8 mouse cellular contexts compared by ENCODE assay signal in the genomic region with DNA sequence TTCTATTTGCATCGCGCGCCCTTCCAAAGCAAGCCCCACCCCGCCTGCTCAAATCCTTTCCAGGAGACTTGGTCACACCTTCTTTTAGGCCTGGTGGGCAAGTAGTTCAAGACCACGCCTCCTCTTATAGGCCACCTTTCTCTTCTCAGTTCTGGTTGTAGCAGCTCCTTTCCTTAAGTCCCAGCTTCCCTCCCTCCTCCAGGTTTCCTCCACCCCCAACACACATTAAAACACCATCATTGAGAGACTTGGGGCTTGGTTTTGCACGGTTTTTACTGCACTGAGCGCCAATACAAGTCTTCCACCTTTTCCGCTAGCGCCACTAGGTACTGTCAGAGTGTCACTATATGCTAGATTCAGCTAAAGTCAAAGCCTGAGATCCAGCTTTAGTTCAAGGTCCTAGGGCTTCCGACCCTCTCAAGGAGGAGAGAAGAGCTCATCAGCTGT. TPM values are rescaled to one million over a fixed set of nuclear protein-coding genes. Genes with fewer than 3 reads are reported as not detected.
DNase-seq lines count a peak whose midpoint lies in the region; ATAC-seq and TF ChIP-seq lines count a peak whose summit lies in the region.

No protein-coding gene starts in this region.

- H3K27me3 ChIP-seq in heart, embryonic 16.5 days (ENCODE audit: control insufficient read depth, insufficient read depth, low read length), result peaks cover 20% of the 10 kb centered on the region
- no peaks in the 10 kb centered on the region for H3K27me3 ChIP-seq in G1E (ENCODE audit: insufficient read depth, low read length)
- peaks cover 19% of the 10 kb centered on the region for H3K27me3 ChIP-seq in forebrain, postnatal 0 days (ENCODE audit: insufficient read depth, low read length)
- peaks cover 20% of the 10 kb centered on the region for H3K27me3 ChIP-seq in liver, postnatal 0 days (ENCODE audit: insufficient read depth, low read length)

- no peak for ATAC-seq in heart, embryonic 16.5 days (replicated peaks; ENCODE audit: extremely low read depth, insufficient read depth, low FRiP score)
- no peak for ATAC-seq in G1E (ENCODE audit: extremely low read depth, insufficient number of reproducible peaks, low FRiP score, poor library complexity, severe bottlenecking)
- ATAC-seq in forebrain, postnatal 0 days, result no peak
- no peak for ATAC-seq in liver, postnatal 0 days

- TF ChIP-seq CTCF in G1E (IDR thresholded peaks at IDR 0.05; ENCODE audit: low read depth, low read length), result no peak
- TF ChIP-seq CTCF in forebrain, postnatal 0 days (IDR thresholded peaks at IDR 0.05; ENCODE audit: low read depth), result no peak
- TF ChIP-seq CTCF in liver, postnatal 0 days (IDR thresholded peaks at IDR 0.05; ENCODE audit: low read depth), result no peak

- no peaks in the 10 kb centered on the region for H3K9me3 ChIP-seq in heart, embryonic 16.5 days (replicated peaks; ENCODE audit: control insufficient read depth, low read length)
- no peaks in the 10 kb centered on the region for H3K9me3 ChIP-seq in G1E (replicated peaks)
- H3K9me3 ChIP-seq in forebrain, postnatal 0 days (ENCODE audit: low read length), result no peaks in the 10 kb centered on the region
- no peaks in the 10 kb centered on the region for H3K9me3 ChIP-seq in liver, postnatal 0 days (ENCODE audit: low read length)

- DNase-seq in heart, postnatal 36 days, result no peak
- no peak for DNase-seq in G1E (ENCODE audit: low spot score)
- no peak for DNase-seq in forebrain, postnatal 0 days
- DNase-seq in liver, postnatal 0 days, result no peak
- DNase-seq in gastrocnemius, postnatal 4 days (ENCODE audit: low spot score in 2 of 2), result no peak
- DNase-seq in embryo, embryonic 9.5 days (ENCODE audit: extremely low spot score), result no peak
- DNase-seq in thymus, postnatal 0 days (ENCODE audit: low spot score), result no peak

- H3K4me2 ChIP-seq in heart, embryonic 16.5 days (ENCODE audit: low read depth, low read length), result peak overlapping the region; percentile 99
- peak overlapping the region; percentile 98 for H3K4me2 ChIP-seq in forebrain, postnatal 0 days (ENCODE audit: low read depth)
- peak overlapping the region; percentile 93 for H3K4me2 ChIP-seq in liver, postnatal 0 days (ENCODE audit: low read depth, low read length)

- peak overlapping the region; percentile 73 for H3K9ac ChIP-seq in heart, embryonic 16.5 days (ENCODE audit: low read length)
- no peak overlapping the region; the same call in 1 of the 2 replicates for H3K9ac ChIP-seq in forebrain, postnatal 0 days
- no peak overlapping the region for H3K9ac ChIP-seq in liver, postnatal 0 days (replicated peaks)

- H3K36me3 ChIP-seq in heart, embryonic 16.5 days (ENCODE audit: control insufficient read depth, insufficient read depth), result no peaks in the 10 kb centered on the region
- H3K36me3 ChIP-seq in G1E (replicated peaks), result no peaks in the 10 kb centered on the region
- H3K36me3 ChIP-seq in forebrain, postnatal 0 days (ENCODE audit: insufficient read depth), result no peaks in the 10 kb centered on the region
- H3K36me3 ChIP-seq in liver, postnatal 0 days (replicated peaks; ENCODE audit: insufficient read depth, low read length), result no peaks in the 10 kb centered on the region

- peaks cover 37% of the 10 kb centered on the region for H3K4me1 ChIP-seq in heart, embryonic 16.5 days (ENCODE audit: control insufficient read depth, insufficient read depth, low read length)
- H3K4me1 ChIP-seq in G1E (ENCODE audit: insufficient read depth, low read depth, low read length), result peaks cover 79% of the 10 kb centered on the region
- peaks cover 18% of the 10 kb centered on the region for H3K4me1 ChIP-seq in forebrain, postnatal 0 days (ENCODE audit: insufficient read depth)
- peaks cover 44% of the 10 kb centered on the region for H3K4me1 ChIP-seq in liver, postnatal 0 days (ENCODE audit: insufficient read depth)

- WGBS in heart, embryonic 16.5 days, result 14% methylated on average over 10 of the region's 10 CpGs
- WGBS in forebrain, postnatal 0 days, result 12% methylated on average over 10 of the region's 10 CpGs
- WGBS in liver, postnatal 0 days (ENCODE audit: insufficient replicate concordance), result 15% methylated on average over 10 of the region's 10 CpGs

- H3K27ac ChIP-seq in heart, embryonic 16.5 days (ENCODE audit: low read length), result no peak overlapping the region
- H3K27ac ChIP-seq in forebrain, postnatal 0 days (ENCODE audit: low read depth, low read length), result no peak overlapping the region
- no peak overlapping the region for H3K27ac ChIP-seq in liver, postnatal 0 days (ENCODE audit: low read depth)

- TF ChIP-seq EP300 in liver, postnatal 0 days (IDR thresholded peaks at IDR 0.05; ENCODE audit: low read depth), result no peak

- peak overlapping the region; percentile 79 for H3K4me3 ChIP-seq in heart, embryonic 16.5 days (ENCODE audit: low read length)
- H3K4me3 ChIP-seq in G1E (ENCODE audit: low read depth, low read length), result peak overlapping the region; percentile 78; the same call in 1 of the 2 replicates
- H3K4me3 ChIP-seq in forebrain, postnatal 0 days (ENCODE audit: low read depth, low read length), result peak overlapping the region; percentile 71
- H3K4me3 ChIP-seq in liver, postnatal 0 days (ENCODE audit: low read depth, low read length), result peak overlapping the region; percentile 55

- intact Hi-C loops in heart, postnatal 36 days (cut with DNase I), result loop anchor here (2.0 kb wide), 1 partner anchor 56 kb away; no protein-coding TSS in a partner anchor

RNA-seq across cellular contexts. Expression of a gene that starts 7.1 kb away (rescaled TPM):
- polyA plus RNA-seq in heart, embryonic 16.5 days (2015; fragmentation: Nextera tagmentation; extraction: Ambion mirVana), result 17.3 and 18.2 TPM in 2 replicates
- total RNA-seq in heart, postnatal 36 days (2021), result 10 to 100 TPM; 26.1 to 29.1 TPM
- total RNA-seq in G1E (2014; fragmentation: Nextera tagmentation) (145 and 185 TPM in 2 replicates), G1E (2017) (3.9 and 4.8 TPM in 2 replicates)
- polyA plus RNA-seq in G1E (2012), result 104 and 111 TPM in 2 replicates
- 10.2 and 15.0 TPM in 2 replicates for total RNA-seq in forebrain, postnatal 0 days (2014; rRNA removed)
- 18.1 and 30.2 TPM in 2 replicates for polyA plus RNA-seq in forebrain, postnatal 0 days (2015; fragmentation: Nextera tagmentation; extraction: Ambion mirVana)
- 7.4 and 8.2 TPM in 2 replicates for polyA plus RNA-seq in liver, postnatal 0 days (2015; fragmentation: Nextera tagmentation; extraction: Ambion mirVana)
- total RNA-seq in gastrocnemius, postnatal 4 days (2021), result 10 to 100 TPM; 51.2 to 59.4 TPM
- 31.5 and 45.6 TPM in 2 replicates for polyA plus RNA-seq in thymus, postnatal 0 days (2015; fragmentation: Nextera tagmentation; extraction: Ambion mirVana)

RNA-seq across cellular contexts. Expression of a gene that starts 22.5 kb away (rescaled TPM):
- polyA plus RNA-seq in heart, embryonic 16.5 days (2015; fragmentation: Nextera tagmentation; extraction: Ambion mirVana), result 39.6 and 45.2 TPM in 2 replicates
- 10 to 100 TPM; 23.3 to 29.6 TPM for total RNA-seq in heart, postnatal 36 days (2021)
- 2.6 TPM in 2 replicates for total RNA-seq in G1E (2014; fragmentation: Nextera tagmentation)
- total RNA-seq in G1E (2017), result 0.93 and 1.2 TPM in 2 replicates
- 2.2 and 3.0 TPM in 2 replicates for polyA plus RNA-seq in G1E (2012)
- 2.0 and 2.4 TPM in 2 replicates for total RNA-seq in forebrain, postnatal 0 days (2014; rRNA removed)
- polyA plus RNA-seq in forebrain, postnatal 0 days (2015; fragmentation: Nextera tagmentation; extraction: Ambion mirVana), result 6.8 and 7.7 TPM in 2 replicates
- 12.3 and 14.0 TPM in 2 replicates for polyA plus RNA-seq in liver, postnatal 0 days (2015; fragmentation: Nextera tagmentation; extraction: Ambion mirVana)
- total RNA-seq in gastrocnemius, postnatal 4 days (2021), result 10 to 100 TPM; 16.9 to 17.4 TPM
- polyA plus RNA-seq in thymus, postnatal 0 days (2015; fragmentation: Nextera tagmentation; extraction: Ambion mirVana), result 10.4 and 12.9 TPM in 2 replicates

RNA-seq across cellular contexts. Expression of a gene that starts 25.1 kb away (rescaled TPM):
- 25.4 and 27.6 TPM in 2 replicates for polyA plus RNA-seq in heart, embryonic 16.5 days (2015; fragmentation: Nextera tagmentation; extraction: Ambion mirVana)
- total RNA-seq in heart, postnatal 36 days (2021), result 10 to 100 TPM; 29.6 to 31.8 TPM
- total RNA-seq in G1E (2014; fragmentation: Nextera tagmentation), result 24.0 and 26.0 TPM in 2 replicates
- total RNA-seq in G1E (2017), result 36.0 and 41.5 TPM in 2 replicates
- polyA plus RNA-seq in G1E (2012), result 3.5 and 9.1 TPM in 2 replicates
- total RNA-seq in forebrain, postnatal 0 days (2014; rRNA removed), result 21.1 and 28.9 TPM in 2 replicates
- 17.0 and 24.2 TPM in 2 replicates for polyA plus RNA-seq in forebrain, postnatal 0 days (2015; fragmentation: Nextera tagmentation; extraction: Ambion mirVana)
- polyA plus RNA-seq in liver, postnatal 0 days (2015; fragmentation: Nextera tagmentation; extraction: Ambion mirVana), result 4.7 and 5.4 TPM in 2 replicates
- 10 to 100 TPM; 21.1 to 26.4 TPM for total RNA-seq in gastrocnemius, postnatal 4 days (2021)
- 25.9 and 28.3 TPM in 2 replicates for polyA plus RNA-seq in thymus, postnatal 0 days (2015; fragmentation: Nextera tagmentation; extraction: Ambion mirVana)

RNA-seq across cellular contexts. Expression of a gene that starts 25.3 kb away (rescaled TPM):
- 134 and 135 TPM in 2 replicates for polyA plus RNA-seq in heart, embryonic 16.5 days (2015; fragmentation: Nextera tagmentation; extraction: Ambion mirVana)
- 100 to 1,000 TPM; 101 to 103 TPM for total RNA-seq in heart, postnatal 36 days (2021)
- total RNA-seq in G1E (2014; fragmentation: Nextera tagmentation), result 96.2 and 98.4 TPM in 2 replicates
- total RNA-seq in G1E (2017), result 171 and 204 TPM in 2 replicates
- polyA plus RNA-seq in G1E (2012), result 104 and 107 TPM in 2 replicates
- 47.7 and 59.2 TPM in 2 replicates for total RNA-seq in forebrain, postnatal 0 days (2014; rRNA removed)
- 125 and 141 TPM in 2 replicates for polyA plus RNA-seq in forebrain, postnatal 0 days (2015; fragmentation: Nextera tagmentation; extraction: Ambion mirVana)
- 83.7 and 83.9 TPM in 2 replicates for polyA plus RNA-seq in liver, postnatal 0 days (2015; fragmentation: Nextera tagmentation; extraction: Ambion mirVana)
- 10 to 100 TPM; 63.8 to 76.3 TPM for total RNA-seq in gastrocnemius, postnatal 4 days (2021)
- polyA plus RNA-seq in thymus, postnatal 0 days (2015; fragmentation: Nextera tagmentation; extraction: Ambion mirVana), result 194 and 211 TPM in 2 replicates

RNA-seq across cellular contexts. Expression of a gene that starts 51.4 kb away (rescaled TPM):
- 13.3 and 19.8 TPM in 2 replicates for polyA plus RNA-seq in heart, embryonic 16.5 days (2015; fragmentation: Nextera tagmentation; extraction: Ambion mirVana)
- total RNA-seq in heart, postnatal 36 days (2021), result 10 to 100 TPM; 21.8 to 22.8 TPM
- total RNA-seq in G1E (2014; fragmentation: Nextera tagmentation) (120 TPM in 2 replicates), G1E (2017) (55.6 and 71.0 TPM in 2 replicates)
- 183 and 212 TPM in 2 replicates for polyA plus RNA-seq in G1E (2012)
- 356 and 381 TPM in 2 replicates for total RNA-seq in forebrain, postnatal 0 days (2014; rRNA removed)
- polyA plus RNA-seq in forebrain, postnatal 0 days (2015; fragmentation: Nextera tagmentation; extraction: Ambion mirVana), result 55.3 and 74.7 TPM in 2 replicates
- 7.8 and 8.7 TPM in 2 replicates for polyA plus RNA-seq in liver, postnatal 0 days (2015; fragmentation: Nextera tagmentation; extraction: Ambion mirVana)
- 10 to 100 TPM; 73.0 to 80.8 TPM for total RNA-seq in gastrocnemius, postnatal 4 days (2021)
- polyA plus RNA-seq in thymus, postnatal 0 days (2015; fragmentation: Nextera tagmentation; extraction: Ambion mirVana), result 10.7 and 13.2 TPM in 2 replicates
